Comparison of ENCODE assay signal across 8 mouse cellular contexts in the genomic region with DNA sequence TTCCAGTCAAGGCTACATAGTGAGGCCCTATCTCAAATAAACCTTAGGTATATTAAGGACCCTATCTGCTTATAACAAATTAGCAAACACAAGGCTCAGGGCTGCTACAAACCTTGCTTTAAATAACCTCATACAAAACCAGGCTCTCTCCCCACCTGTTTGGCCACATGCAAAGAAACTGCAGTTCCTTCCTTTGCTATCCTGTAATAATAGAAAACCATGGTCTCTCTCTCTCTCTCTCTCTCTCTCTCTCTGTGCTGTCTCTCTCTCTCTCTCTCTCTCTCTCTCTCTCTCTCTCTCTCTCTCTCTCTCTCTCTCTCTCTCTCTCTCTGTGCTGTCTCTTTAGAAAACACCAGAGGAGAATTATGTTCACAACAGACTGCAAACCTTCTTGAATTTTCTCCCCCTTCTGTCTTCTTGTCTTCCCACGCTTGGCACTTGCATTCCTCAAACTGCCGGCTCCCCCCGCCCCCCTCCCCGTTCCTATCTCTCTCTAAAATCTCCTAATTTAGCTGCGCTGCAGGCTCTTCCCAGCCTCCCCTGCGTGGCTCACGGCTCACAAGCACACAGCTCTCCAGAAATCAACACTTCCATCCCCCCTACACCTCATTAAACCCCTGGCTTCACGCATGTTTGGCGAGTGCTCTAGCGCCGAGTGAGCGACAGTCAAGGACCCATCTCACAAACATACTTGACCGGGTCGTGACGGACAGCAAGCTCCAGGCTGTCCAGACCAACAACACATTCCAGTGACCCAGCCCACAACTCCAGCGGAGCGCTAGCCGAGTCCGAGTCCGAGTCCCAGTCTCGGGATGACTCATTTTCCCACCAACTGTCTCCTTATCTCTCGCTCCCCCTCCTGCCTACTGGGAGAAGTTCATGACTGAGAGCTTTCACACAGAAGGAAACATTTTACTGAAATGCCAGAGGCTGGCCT. TPM values are rescaled to one million over a fixed set of nuclear protein-coding genes. Genes with fewer than 3 reads are reported as not detected.
A peak's percentile ranks its signal among the peaks of the same experiment; 100 is the strongest.
DNase-seq lines count a peak whose midpoint lies in the region; ATAC-seq and TF ChIP-seq lines count a peak whose summit lies in the region.

No protein-coding gene starts in this region.

- peaks cover 25% of the 10 kb centered on the region for H3K4me1 ChIP-seq in heart, embryonic 12.5 days (replicated peaks)
- H3K4me1 ChIP-seq in kidney, embryonic 16.5 days (ENCODE audit: insufficient read depth, low read length), result peaks cover 32% of the 10 kb centered on the region
- H3K4me1 ChIP-seq in midbrain, postnatal 0 days (ENCODE audit: insufficient read depth, low read length), result no peaks in the 10 kb centered on the region

- no peaks in the 10 kb centered on the region for H3K27me3 ChIP-seq in heart, embryonic 12.5 days (replicated peaks)
- H3K27me3 ChIP-seq in kidney, embryonic 16.5 days (ENCODE audit: insufficient read depth, low read length), result no peaks in the 10 kb centered on the region
- H3K27me3 ChIP-seq in midbrain, postnatal 0 days (ENCODE audit: insufficient read depth, low read length), result no peaks in the 10 kb centered on the region
- no peaks in the 10 kb centered on the region; the same call in 1 of the 2 replicates for H3K27me3 ChIP-seq in splenic B cell, adult 2 months (ENCODE audit: control insufficient read depth, insufficient read depth, low read length, poor library complexity, severe bottlenecking)

- peak overlapping the region; percentile 60 for H3K9ac ChIP-seq in heart, embryonic 12.5 days
- H3K9ac ChIP-seq in kidney, embryonic 16.5 days (replicated peaks; ENCODE audit: low read length), result peak overlapping the region; percentile 64
- H3K9ac ChIP-seq in midbrain, postnatal 0 days (replicated peaks; ENCODE audit: low read length, poor library complexity, severe bottlenecking), result peak overlapping the region; percentile 40

- no peaks in the 10 kb centered on the region for H3K36me3 ChIP-seq in heart, embryonic 12.5 days
- H3K36me3 ChIP-seq in kidney, embryonic 16.5 days (ENCODE audit: insufficient read depth, low read length), result no peaks in the 10 kb centered on the region
- H3K36me3 ChIP-seq in midbrain, postnatal 0 days (ENCODE audit: insufficient read depth, low read length), result no peaks in the 10 kb centered on the region
- H3K36me3 ChIP-seq in splenic B cell, adult 2 months (ENCODE audit: control insufficient read depth, insufficient read depth, low read length, poor library complexity, severe bottlenecking), result no peaks in the 10 kb centered on the region

- no peaks in the 10 kb centered on the region for H3K9me3 ChIP-seq in heart, embryonic 12.5 days (replicated peaks)
- no peaks in the 10 kb centered on the region for H3K9me3 ChIP-seq in kidney, embryonic 16.5 days (ENCODE audit: low read length)
- H3K9me3 ChIP-seq in midbrain, postnatal 0 days (ENCODE audit: low read length), result no peaks in the 10 kb centered on the region

- WGBS in heart, embryonic 12.5 days, result under 1% methylated on average over 22 of the region's 22 CpGs
- under 1% methylated on average over 22 of the region's 22 CpGs for WGBS in kidney, embryonic 16.5 days
- WGBS in midbrain, postnatal 0 days, result under 1% methylated on average over 22 of the region's 22 CpGs

- H3K4me3 ChIP-seq in heart, embryonic 12.5 days, result peak overlapping the region; percentile 41
- peak overlapping the region; percentile 49 for H3K4me3 ChIP-seq in kidney, embryonic 16.5 days (ENCODE audit: low read length)
- peak overlapping the region; percentile 37 for H3K4me3 ChIP-seq in midbrain, postnatal 0 days (ENCODE audit: low read depth, low read length)

- H3K27ac ChIP-seq in heart, embryonic 12.5 days (ENCODE audit: poor library complexity, severe bottlenecking), result peak overlapping the region; percentile 46
- peak overlapping the region; percentile 91 for H3K27ac ChIP-seq in kidney, embryonic 16.5 days (ENCODE audit: low read length)
- peak overlapping the region; percentile 71 for H3K27ac ChIP-seq in midbrain, postnatal 0 days (ENCODE audit: low read depth, low read length)

- DNase-seq in B cell, adult 2 months, result peak; percentile 16 to 22
- DNase-seq in brain, adult 2 months (ENCODE audit: low read depth, low spot score), result peak; percentile 96
- peak; percentile 75 for DNase-seq in liver
- DNase-seq in midbrain, postnatal 0 days (ENCODE audit: low spot score), result peak; percentile 83
- peak; percentile 32 for DNase-seq in splenic B cell, adult 2 months (ENCODE audit: low read depth, low spot score)

- H3K4me2 ChIP-seq in heart, embryonic 12.5 days, result peak overlapping the region; percentile 83
- H3K4me2 ChIP-seq in kidney, embryonic 16.5 days (replicated peaks; ENCODE audit: low read depth, low read length), result peak overlapping the region; percentile 82
- peak overlapping the region; percentile 64 for H3K4me2 ChIP-seq in midbrain, postnatal 0 days (ENCODE audit: low read depth, low read length, poor library complexity, severe bottlenecking)

- ATAC-seq in erythroid progenitor cell, adult 5-6 weeks (replicated peaks; ENCODE audit: low FRiP score, poor library complexity, severe bottlenecking), result peak; percentile 93
- ATAC-seq in heart, embryonic 12.5 days (ENCODE audit: insufficient number of reproducible peaks, low FRiP score), result peak; percentile 80; the same call in 1 of the 2 replicates
- peak; percentile 86 for ATAC-seq in kidney, embryonic 16.5 days (ENCODE audit: low FRiP score, low TSS enrichment)
- ATAC-seq in midbrain, postnatal 0 days (ENCODE audit: low FRiP score), result no peak

- TF ChIP-seq CTCF in midbrain, postnatal 0 days (IDR thresholded peaks at IDR 0.05), result peak; percentile 72

RNA-seq across cellular contexts. Expression of gene Srsf9, which starts 7.7 kb away (rescaled TPM):
- 26.8 and 36.4 TPM in 2 replicates for total RNA-seq in erythroid progenitor cell, adult 5-6 weeks (2015; ENCODE audit: low replicate concordance)
- total RNA-seq in erythroid progenitor cell, adult 5-6 weeks (2017; ENCODE audit: low replicate concordance), result 45.7 and 86.4 TPM in 2 replicates
- 147 and 160 TPM in 2 replicates for polyA plus RNA-seq in heart, embryonic 12.5 days (2016; fragmentation: Nextera tagmentation; extraction: Ambion mirVana)
- 208 and 258 TPM in 2 replicates for polyA plus RNA-seq in kidney, embryonic 16.5 days (2015; fragmentation: Nextera tagmentation; extraction: Ambion mirVana)
- 44.1 and 45.5 TPM in 2 replicates for total RNA-seq in midbrain, postnatal 0 days (2014; rRNA removed)
- 88.0 and 93.8 TPM in 2 replicates for polyA plus RNA-seq in midbrain, postnatal 0 days (2015; fragmentation: Nextera tagmentation; extraction: Ambion mirVana)

RNA-seq across cellular contexts. Expression of gene Dynll1, which starts 18.5 kb away (rescaled TPM):
- total RNA-seq in erythroid progenitor cell, adult 5-6 weeks (2015; ENCODE audit: low replicate concordance), result 310 and 338 TPM in 2 replicates
- 98.2 and 201 TPM in 2 replicates for total RNA-seq in erythroid progenitor cell, adult 5-6 weeks (2017; ENCODE audit: low replicate concordance)
- 1,319 and 1,320 TPM in 2 replicates for polyA plus RNA-seq in heart, embryonic 12.5 days (2016; fragmentation: Nextera tagmentation; extraction: Ambion mirVana)
- polyA plus RNA-seq in kidney, embryonic 16.5 days (2015; fragmentation: Nextera tagmentation; extraction: Ambion mirVana), result 1,559 and 1,634 TPM in 2 replicates
- 196 and 214 TPM in 2 replicates for total RNA-seq in midbrain, postnatal 0 days (2014; rRNA removed)
- polyA plus RNA-seq in midbrain, postnatal 0 days (2015; fragmentation: Nextera tagmentation; extraction: Ambion mirVana), result 893 and 930 TPM in 2 replicates

RNA-seq across cellular contexts. Expression of gene Gatc, which starts 21.7 kb away (rescaled TPM):
- total RNA-seq in erythroid progenitor cell, adult 5-6 weeks (2015; ENCODE audit: low replicate concordance), result 25.6 and 32.3 TPM in 2 replicates
- 6.4 and 10.9 TPM in 2 replicates for total RNA-seq in erythroid progenitor cell, adult 5-6 weeks (2017; ENCODE audit: low replicate concordance)
- polyA plus RNA-seq in heart, embryonic 12.5 days (2016; fragmentation: Nextera tagmentation; extraction: Ambion mirVana), result 24.2 and 26.1 TPM in 2 replicates
- 25.2 and 32.0 TPM in 2 replicates for polyA plus RNA-seq in kidney, embryonic 16.5 days (2015; fragmentation: Nextera tagmentation; extraction: Ambion mirVana)
- 17.6 and 27.8 TPM in 2 replicates for total RNA-seq in midbrain, postnatal 0 days (2014; rRNA removed)
- 39.2 and 42.4 TPM in 2 replicates for polyA plus RNA-seq in midbrain, postnatal 0 days (2015; fragmentation: Nextera tagmentation; extraction: Ambion mirVana)

RNA-seq across cellular contexts. Expression of gene Triap1, which starts 21.8 kb away (rescaled TPM):
- 19.3 and 19.8 TPM in 2 replicates for total RNA-seq in erythroid progenitor cell, adult 5-6 weeks (2015; ENCODE audit: low replicate concordance)
- total RNA-seq in erythroid progenitor cell, adult 5-6 weeks (2017; ENCODE audit: low replicate concordance), result 3.2 and 8.5 TPM in 2 replicates
- polyA plus RNA-seq in heart, embryonic 12.5 days (2016; fragmentation: Nextera tagmentation; extraction: Ambion mirVana), result 38.1 and 38.8 TPM in 2 replicates
- polyA plus RNA-seq in kidney, embryonic 16.5 days (2015; fragmentation: Nextera tagmentation; extraction: Ambion mirVana), result 56.3 and 58.5 TPM in 2 replicates
- total RNA-seq in midbrain, postnatal 0 days (2014; rRNA removed), result 10.7 and 16.9 TPM in 2 replicates
- polyA plus RNA-seq in midbrain, postnatal 0 days (2015; fragmentation: Nextera tagmentation; extraction: Ambion mirVana), result 53.8 and 54.5 TPM in 2 replicates

RNA-seq across cellular contexts. Expression of gene Cox6a1, which starts 29.5 kb away (rescaled TPM):
- 265 and 340 TPM in 2 replicates for total RNA-seq in erythroid progenitor cell, adult 5-6 weeks (2015; ENCODE audit: low replicate concordance)
- 55.4 and 95.0 TPM in 2 replicates for total RNA-seq in erythroid progenitor cell, adult 5-6 weeks (2017; ENCODE audit: low replicate concordance)
- polyA plus RNA-seq in heart, embryonic 12.5 days (2016; fragmentation: Nextera tagmentation; extraction: Ambion mirVana), result 1,284 and 1,325 TPM in 2 replicates
- 1,046 and 1,071 TPM in 2 replicates for polyA plus RNA-seq in kidney, embryonic 16.5 days (2015; fragmentation: Nextera tagmentation; extraction: Ambion mirVana)
- total RNA-seq in midbrain, postnatal 0 days (2014; rRNA removed), result 1,189 and 1,342 TPM in 2 replicates
- polyA plus RNA-seq in midbrain, postnatal 0 days (2015; fragmentation: Nextera tagmentation; extraction: Ambion mirVana), result 1,504 and 1,624 TPM in 2 replicates

Comparison
In these comparisons a context has a peak if more than half of its experiments do, and no peak if none do; other contexts are left out.
1. DNase-seq: peak in every context shown above with its lines; median percentile 96 in brain, adult 2 months; 83 in midbrain, postnatal 0 days; 75 in liver; 32 in splenic B cell, adult 2 months; 19 in B cell, adult 2 months.